In the genomic region with DNA sequence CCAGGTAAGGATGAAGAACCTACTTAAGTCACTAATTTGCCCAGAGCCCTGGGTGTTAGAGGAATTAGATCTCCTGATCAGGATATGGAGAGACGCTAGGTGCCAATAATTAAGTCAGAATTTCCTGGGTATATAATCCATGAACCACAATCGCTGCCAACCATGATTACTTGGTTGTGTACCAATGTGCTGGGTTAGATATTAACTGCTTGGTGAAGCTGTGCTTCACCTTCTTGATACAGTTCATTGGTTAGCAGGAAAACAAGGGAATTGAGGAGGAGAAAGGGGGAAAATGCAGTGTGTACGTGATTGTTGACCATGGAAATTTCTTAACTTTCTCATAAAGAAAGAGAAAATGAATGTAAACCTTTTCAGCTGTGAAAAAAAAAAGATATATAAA, we compare ENCODE assay signal across 14 mouse cellular contexts.
"Had no signal": no experiment of that assay in that cellular context is flagged by ENCODE, and none has a peak within 500 bp of the region (broad histone marks: within the 10 kb centered on the region; RNA-seq: fewer than 3 reads in every experiment).

No protein-coding gene starts in this region.

- H3K4me3 ChIP-seq: limb, embryonic 15.5 days; liver, embryonic 13.5 days; lung, embryonic 15.5 days; midbrain, embryonic 13.5 days; neural tube, embryonic 15.5 days had no signal

- H3K27me3 ChIP-seq: limb, embryonic 15.5 days; liver, embryonic 13.5 days; lung, embryonic 15.5 days; midbrain, embryonic 13.5 days; neural tube, embryonic 15.5 days had no signal

- H3K9me3 ChIP-seq: limb, embryonic 15.5 days; liver, embryonic 13.5 days; lung, embryonic 15.5 days; midbrain, embryonic 13.5 days; neural tube, embryonic 15.5 days had no signal

- H3K4me2 ChIP-seq: limb, embryonic 15.5 days; liver, embryonic 13.5 days; lung, embryonic 15.5 days; midbrain, embryonic 13.5 days; neural tube, embryonic 15.5 days had no signal

- H3K27ac ChIP-seq: left cerebral cortex, adult 2 months; limb, embryonic 15.5 days; liver, embryonic 13.5 days; lung, embryonic 15.5 days; macrophage; midbrain, embryonic 13.5 days; neural tube, embryonic 15.5 days had no signal

- H3K36me3 ChIP-seq: limb, embryonic 15.5 days; liver, embryonic 13.5 days; lung, embryonic 15.5 days; midbrain, embryonic 13.5 days; neural tube, embryonic 15.5 days had no signal

- ATAC-seq: intestine, embryonic 16.5 days; liver, postnatal 0 days; midbrain, embryonic 13.5 days had no signal

- H3K4me1 ChIP-seq: limb, embryonic 15.5 days; liver, embryonic 13.5 days; lung, embryonic 15.5 days; midbrain, embryonic 13.5 days; neural tube, embryonic 15.5 days had no signal

- DNase-seq: liver, embryonic 13.5 days; liver, postnatal 0 days; lung, postnatal 14 days; right cerebral cortex, adult 18-20 months; right cerebral cortex, postnatal 25 days; thymus, adult 18-20 months; thymus, postnatal 14 days had no signal

- H3K9ac ChIP-seq: limb, embryonic 15.5 days; liver, embryonic 13.5 days; liver, postnatal 0 days; lung, embryonic 15.5 days; midbrain, embryonic 13.5 days; neural tube, embryonic 15.5 days had no signal
